Mouse (Mus musculus): ENCODE data around the gene Dock11.

The Dock11 gene

DNA sequence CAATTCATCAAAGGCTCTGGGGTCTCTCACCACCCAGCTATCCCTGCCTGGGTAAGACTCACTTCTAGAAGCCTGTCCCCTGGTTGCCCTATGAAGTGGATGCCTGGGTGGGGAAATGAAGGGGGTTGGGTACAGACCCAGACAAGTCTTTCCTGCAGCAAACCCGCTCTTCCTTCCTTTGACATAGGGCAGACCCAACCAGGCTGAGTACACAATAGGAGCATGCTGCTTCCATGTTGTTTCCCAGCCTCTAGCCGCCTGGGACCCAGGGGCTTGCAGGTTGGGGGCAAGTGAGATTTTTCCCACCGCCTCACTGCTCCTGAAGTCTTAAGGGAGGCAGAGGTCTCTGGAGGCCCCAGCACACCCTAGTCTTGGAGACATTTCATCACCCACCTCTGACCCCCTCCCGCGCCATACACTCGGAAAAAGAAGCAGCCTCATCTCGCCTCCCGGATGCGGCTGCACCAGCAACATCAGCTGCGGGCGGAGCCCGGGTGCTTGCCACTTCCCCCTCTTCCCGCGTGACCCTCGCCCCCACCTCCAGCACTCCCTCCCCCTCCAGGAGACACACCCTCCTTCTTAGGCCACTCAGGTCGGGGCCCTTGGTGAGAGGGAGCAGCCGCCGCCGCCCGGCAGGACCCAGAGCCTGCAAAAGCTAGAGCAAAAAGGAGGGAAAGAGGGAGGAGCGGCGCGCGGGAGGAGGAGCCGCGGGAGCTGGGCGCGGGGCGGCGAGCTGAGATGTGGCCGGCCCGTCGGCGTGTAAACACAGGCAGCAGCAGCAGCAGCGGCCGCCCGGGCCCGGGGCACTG, at the start of gene Dock11:
Gene Dock11 (plus strand): TSS at position 746 of the 809 bp plus-strand sequence.
- DNase-seq (ENCODE audit: low spot score in 2 of 2): peak; percentile 53 to 56

DNA sequence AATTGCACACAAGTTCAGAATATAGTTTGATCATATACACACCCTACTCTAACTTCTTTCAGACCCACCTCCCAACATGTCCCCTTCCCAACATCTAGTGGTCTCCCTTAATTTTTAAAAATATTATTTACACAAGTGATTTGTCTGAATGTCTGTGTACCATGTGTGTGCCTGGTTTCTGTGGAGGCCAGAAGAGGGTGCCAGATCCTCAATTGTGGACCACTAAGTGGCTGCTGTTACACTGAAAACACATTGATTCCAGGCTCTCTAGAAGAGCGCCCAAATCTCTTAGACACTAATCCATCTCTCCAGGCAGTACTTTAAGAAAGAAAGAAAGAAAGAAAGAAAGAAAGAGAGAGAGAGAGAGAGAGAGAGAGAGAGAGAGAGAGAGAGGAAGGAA, 8.9 kb upstream of the Dock11 start:
- DNase-seq (ENCODE audit: low spot score in 2 of 2): peak; percentile 22 to 34

DNA sequence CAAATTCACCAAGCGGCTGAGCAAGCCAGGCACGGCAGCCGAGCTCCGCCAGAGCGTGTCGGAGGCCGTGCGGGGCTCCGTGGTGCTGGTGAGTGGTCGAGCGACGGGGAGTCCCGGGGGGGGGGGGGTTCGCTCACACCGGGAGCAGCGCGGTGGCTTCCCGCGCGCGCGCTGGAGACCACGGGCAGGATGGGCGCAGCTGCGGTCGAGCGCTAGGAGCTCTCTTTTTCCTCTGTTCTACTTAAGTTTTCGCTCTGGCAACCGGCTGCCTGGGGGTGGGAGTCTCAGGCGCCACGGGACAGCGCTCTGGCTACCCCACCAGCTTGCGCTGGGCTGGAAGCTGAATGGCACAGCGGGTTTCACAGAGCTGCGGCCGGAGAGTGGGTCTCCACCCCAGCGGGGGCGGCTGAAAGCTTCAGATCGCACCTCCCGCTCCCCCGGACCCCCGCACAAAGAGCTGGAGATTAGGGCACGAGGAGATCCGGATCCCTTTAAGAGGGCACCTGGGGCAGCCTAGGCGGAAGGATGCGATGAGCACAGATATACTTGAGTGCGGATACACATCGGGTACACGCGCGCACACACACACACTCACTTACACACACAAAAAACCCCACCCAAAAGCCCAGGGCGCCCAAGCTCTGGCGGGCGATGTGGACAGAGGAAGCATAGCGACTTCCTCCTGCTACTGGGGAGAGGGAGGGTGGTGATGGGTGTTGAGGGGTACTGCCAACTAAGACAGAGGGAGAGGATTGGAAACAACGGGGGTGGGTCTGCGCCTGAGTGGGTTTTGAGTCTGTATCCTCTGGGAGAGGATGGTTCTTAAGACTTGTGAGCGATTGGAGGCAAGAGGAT, 540 bp downstream of the Dock11 start:
- peak; percentile 31 to 35 for DNase-seq (ENCODE audit: low spot score in 2 of 2)

DNA sequence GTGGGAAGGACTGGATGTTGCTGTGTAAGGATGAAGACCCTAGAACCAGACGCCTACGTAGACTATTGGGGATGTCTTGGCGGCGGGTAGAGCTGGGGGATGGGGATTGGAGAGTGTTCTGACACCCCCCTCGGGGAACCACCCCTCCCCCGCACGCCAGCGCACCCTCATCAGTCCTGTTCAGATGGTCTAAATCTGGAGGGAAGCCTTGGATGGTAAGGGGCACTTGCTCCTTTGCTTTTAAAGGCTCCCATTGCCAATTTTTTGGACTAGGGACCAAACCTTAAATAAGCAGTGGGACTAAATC, 1.1 kb downstream of the Dock11 start:
- peak; percentile 29 to 32 for DNase-seq (ENCODE audit: low spot score in 2 of 2)

DNA sequence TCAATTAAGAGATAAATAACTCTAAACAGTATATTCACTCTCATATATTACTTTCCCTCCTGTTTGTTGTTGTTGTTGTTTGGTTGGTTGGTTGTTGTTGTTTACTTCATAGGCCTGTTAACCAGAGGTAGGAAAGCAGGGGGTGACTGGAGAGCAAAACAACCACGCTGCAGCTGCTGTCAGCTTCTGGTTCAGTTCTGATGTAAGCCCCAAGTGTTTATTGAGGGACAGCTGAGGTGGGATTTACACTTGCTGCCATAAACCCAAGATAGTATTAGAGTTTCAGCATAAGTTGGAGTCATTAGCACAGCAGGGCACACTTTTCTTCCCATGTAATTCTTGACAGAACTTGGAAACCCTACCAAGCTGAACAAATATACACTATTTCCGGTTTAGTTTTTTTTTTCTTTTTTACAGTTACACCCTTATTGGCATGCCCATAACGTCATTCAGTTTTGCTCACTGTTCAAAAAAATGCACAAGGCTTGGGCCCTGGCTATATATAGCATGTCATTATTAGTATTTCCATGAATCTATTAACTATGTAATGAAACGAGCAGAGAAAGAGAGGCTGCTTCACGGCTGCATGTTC, 3.0 kb downstream of the Dock11 start:
- no peak for DNase-seq (ENCODE audit: low spot score in 2 of 2)

DNA sequence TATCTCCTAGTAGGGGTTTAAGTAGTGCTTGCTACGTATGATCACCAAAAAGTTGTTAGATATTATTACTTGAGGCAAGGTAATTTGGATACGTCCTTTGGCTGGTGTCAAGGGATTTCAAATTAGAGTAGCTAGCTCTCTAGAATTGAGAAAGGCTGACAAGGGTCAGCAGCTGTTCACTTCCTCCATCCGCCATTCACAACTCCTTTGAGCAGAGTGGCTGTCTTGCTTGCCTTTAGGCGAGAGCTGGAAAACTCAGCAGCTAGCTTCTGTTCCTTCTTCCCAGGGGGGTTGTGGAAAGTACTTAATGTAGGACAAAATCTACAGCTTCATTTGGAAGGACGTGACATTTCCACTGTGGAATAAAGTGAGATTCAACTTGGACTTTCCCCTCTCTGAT, 3.7 kb downstream of the Dock11 start:
- no peak for DNase-seq (ENCODE audit: low spot score in 2 of 2)

DNA sequence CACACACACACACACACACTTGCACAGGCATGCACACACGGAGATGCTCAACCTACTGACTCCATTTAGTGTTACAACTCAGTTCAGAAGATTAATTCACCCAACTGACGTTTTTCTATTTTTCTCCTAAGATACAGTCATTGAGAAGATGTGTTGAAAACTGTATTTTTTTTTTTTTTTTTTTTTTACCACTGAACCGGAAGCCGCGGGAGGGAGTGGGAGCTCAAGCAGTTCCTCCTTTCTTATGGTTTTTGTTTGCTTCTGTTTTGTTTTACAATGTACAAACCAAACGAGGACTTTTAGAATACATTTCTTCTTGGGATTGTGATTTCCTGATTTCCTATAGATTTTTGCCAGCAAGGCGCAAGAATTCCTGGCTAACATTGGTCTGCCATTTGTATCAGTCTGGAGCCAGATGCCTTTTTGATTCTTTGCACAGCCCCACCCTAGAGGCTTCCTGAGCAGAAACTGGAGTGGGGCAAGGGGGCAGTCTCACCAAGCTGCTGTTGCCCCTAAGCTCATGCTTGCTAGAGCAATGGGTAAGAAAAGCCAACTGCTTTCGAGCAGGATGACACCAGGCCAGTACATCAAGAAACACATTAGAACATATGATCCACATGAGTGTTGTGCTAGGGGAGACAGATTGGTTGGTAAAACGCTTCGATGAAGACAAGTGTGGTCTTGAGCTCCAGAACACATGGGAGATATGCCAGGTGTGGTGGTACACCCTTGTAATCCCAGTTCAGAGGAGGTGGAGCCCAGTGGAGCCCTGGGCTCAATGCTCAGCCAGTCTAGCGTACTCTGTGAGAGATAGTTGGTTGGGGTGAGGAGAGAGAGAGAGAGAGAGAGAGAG, 9.2 kb downstream of the Dock11 start:
- DNase-seq (ENCODE audit: low spot score in 2 of 2): no peak

DNA sequence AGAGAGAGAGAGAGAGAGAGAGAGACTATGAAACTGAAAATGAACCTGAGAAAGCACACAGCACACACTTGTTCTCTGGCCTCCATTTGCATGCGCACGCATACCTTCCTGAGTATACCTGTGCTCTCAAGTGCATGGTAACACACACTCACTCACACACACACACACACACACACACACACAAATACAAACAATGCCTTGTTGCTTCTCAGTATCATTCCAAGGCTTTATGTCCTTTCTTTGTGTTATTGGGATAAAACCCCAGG, 9.8 kb downstream of the Dock11 start:
- DNase-seq (ENCODE audit: low spot score in 2 of 2): no peak

DNA sequence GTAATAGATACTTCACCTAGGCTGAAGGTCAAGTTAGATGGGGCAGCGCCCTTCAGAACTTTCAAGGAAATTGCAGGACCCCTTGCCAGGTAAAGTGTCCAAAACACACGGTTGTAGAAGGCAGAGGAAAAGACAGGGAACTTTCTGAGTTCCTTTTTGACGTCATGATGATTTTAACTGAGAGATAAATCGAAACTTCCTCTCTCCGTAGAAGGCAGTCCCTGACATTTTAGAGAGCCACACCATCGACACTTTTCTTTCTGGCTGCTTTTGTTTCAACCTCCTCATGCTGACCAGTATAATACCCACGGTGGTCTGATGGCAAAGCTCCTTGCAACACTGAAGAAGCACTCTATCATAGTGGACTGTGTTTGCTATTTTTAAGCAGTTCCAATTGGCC, 15.7 kb downstream of the Dock11 start:
- no peak for DNase-seq (ENCODE audit: low spot score in 2 of 2)

DNA sequence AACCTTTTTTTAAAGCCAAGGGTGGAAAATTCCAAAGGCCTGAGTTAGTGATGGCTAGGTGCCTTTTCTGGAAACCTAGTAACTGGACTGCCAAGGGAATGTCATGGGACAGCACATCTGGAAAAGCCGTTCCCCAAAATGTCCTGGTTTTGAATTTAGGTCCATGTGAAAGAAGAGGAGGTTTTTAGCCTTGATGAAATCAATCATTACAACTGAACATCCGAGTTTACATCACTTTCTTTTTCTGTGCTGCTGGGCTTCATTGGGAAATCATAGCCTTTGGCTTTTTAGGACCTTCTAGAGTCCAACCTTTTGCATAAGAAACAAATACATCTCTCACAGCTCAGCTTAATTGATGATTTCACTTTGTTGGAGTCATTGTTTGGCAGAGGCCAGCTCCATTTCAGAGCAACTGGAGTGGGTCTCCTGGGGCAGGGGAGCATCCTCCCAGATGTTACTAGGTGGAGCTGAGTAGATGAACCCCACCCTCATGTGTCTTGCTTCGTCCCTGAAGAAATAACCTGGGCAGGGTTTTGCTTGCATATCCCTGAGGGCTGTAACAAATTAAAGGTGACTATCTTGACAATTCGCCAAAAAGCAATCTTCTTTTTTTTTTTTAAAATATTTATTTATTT, 18.2 kb downstream of the Dock11 start:
- no peak for DNase-seq (ENCODE audit: low spot score in 2 of 2)

DNA sequence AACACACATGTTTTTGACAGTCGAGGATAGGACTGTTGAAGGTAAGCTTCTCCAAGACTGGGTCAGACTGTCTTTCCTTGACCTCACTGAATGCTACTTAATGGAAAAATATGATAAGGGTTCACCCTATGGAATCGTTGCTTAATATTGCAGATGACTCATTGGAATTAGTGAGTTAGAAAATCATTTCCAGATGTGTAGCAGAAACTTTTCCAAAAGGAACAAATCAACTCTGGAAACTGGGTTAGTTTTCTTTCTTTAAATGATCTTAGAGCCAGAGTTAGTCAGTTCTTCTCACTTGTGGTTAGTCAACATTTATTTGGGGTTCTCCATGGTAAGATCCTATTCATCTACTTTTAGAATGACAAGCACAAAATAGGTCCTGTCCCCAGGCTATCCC, 30.9 kb downstream of the Dock11 start:
- no peak for DNase-seq (ENCODE audit: low spot score in 2 of 2)

DNA sequence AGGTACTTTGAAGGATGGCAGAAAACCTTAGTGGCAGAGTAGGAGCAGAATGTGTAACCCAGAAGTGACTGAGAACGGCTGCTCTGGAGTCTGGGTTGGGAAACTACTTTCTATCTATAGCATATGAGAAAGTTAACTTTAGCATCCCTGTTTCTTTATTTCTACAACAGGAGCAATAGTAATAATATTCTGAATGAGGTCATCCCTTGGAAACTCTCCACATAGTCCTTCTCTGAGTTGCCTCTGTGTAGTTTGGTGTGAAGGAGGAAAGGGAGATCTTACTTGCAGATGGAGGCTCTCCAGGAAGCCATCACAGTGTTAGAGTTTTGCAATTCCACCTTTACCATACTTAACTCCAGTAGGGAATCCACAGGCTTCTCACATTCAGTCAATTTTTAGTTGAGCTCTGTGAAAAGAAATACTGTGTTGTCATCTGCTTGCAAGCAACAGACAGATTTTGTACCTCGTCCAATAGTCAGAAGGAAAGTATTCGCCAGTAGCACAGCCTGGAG, 31.5 kb downstream of the Dock11 start:
- no peak for DNase-seq (ENCODE audit: low spot score in 2 of 2)

DNA sequence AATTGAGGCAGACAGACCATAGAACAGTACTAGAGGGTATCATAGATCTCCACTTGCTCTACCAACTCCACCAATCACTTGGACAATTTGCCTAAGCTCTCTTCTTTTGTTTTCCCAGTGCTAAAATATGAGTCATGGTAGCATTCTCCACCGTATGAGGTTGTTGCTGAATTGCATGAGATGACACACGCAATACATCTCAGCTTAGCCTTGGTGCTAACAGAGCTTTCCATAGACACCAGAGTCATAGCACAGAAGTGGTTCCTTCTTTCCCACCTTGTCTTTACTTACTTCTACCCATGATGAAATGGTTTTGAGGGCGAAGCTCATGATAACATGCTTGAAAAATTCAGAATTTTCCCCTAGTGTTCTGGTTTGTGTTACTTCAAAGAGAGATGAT, 33.3 kb downstream of the Dock11 start:
- no peak for DNase-seq (ENCODE audit: low spot score in 2 of 2)

DNA sequence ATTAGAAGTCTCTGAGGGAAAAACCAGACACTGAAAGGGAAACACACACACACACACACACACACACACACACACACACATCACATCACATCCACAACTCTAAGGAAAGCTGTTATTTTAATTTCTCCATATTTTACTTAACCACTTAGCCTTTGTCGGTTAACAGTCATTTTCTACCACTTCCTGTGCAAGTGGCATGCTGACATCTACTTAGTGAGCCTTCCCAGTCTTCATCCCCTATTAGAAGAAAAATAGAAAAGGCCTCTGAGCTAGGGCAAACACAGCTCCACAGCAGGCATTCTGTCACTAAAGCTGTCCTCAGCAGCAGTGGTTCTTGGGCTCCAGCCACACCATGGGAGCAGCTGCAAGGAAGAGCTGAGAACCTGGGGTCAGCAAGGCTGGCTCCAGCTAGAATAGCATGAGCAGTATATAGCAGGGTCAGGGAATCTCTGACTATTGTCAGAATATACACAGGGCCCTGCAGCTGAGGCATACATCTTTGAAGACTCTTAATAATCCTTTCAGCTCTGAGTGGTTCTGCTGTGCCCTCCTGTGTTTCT, 36.2 kb downstream of the Dock11 start:
- peak in 1 of 2 experiments; percentile 20 for DNase-seq (ENCODE audit: low spot score in 2 of 2)

DNA sequence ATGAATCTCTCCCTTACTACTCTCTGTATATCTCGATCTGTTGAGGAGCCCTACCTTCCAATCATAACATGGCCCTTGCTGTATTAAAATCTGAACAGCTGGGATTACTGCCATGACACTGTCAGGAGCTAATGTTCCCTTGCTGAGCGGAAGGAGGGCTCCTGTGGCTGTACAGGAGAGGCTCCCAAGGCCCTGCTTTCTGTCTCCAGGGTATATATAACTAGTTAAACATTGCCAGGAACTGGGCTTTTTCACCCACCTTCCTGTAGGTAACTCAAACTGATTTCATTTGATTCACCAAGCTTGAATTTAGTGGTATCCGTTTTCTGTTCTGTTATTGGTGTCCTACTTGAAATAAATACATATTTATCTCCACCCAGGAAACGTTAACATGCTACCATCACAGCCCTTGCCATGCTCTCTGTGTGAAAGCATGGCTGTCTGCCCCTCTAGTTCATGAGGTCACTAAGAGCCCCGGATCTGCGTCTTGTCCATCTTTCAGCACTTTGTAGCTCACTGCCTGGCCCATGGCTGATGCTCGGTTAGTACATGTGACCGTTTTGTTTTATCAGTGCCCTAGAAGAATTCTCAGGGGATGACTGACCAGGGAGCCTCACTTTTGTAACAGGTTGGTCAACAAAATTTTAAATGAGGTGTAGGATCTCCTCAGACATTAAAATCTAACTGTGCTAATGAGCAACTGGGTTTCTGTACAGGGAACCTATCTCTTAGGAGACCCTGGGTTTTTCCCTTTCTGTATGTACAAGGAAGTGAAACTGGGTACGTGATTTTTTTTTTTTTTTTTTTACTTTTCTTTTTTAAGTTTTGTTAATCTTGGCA, 41.7 kb downstream of the Dock11 start:
- DNase-seq (ENCODE audit: low spot score in 2 of 2): no peak

DNA sequence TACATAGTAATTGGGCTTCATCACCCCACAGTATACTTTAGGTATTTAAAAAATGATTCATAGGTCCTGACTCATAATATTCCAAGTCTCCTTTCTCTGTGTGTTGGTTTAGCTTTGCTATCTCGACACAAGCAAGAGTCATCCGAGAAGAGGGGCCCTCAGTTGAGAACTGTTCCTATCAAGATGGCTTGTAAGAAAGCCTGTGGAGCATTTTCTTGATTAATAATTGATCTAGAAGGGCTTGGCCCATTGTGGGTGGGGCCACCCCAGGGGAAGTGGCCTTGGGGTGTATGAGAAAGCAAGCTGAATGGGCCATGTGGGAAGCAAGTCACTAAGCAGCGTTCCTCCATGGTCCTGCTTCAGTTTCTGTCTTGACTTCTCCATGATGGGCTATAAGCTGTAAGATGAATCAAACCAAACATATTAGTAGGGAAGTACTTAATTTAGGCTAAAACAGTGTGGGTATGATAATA, 42.3 kb downstream of the Dock11 start:
- DNase-seq (ENCODE audit: low spot score in 2 of 2): no peak

DNA sequence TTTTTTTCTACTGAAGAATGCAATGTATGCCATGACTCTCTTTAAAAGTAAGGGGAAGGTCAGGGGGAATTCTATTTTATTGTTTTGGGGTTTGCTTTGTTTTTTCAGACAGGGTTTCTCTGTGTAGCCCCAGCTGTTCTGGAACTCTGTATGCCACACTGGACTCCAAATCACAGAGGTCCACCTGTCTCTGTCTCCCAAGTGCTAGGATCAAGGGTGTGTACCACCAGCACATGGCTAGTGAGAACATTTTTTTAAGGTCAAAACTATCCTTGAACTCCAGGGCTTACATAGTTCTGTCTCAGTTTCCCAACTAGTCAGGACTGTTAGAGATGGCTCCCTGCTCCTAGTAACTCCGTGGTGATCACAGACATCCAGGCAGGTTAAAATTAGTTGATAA, 43.3 kb downstream of the Dock11 start:
- DNase-seq (ENCODE audit: low spot score in 2 of 2): no peak

DNA sequence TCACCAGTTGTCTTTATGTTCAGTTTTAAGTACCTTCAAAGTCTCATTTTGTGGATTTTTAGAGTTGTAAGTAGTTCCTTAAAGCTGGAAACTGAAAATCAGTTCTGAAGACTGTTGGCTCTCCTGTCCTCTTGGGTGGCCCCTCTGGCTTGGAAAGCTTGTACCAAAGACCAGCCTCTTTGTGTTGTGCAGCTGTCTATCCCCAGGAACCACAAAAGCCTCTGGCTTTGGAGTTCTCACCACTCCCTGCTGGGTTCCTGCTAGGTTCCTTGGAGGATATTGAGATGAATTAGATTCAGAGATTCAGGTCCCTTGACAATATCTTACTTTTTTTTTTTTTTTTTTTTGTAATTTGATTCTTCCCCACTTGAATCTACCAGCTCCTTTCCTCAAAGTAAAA, 44.3 kb downstream of the Dock11 start:
- DNase-seq (ENCODE audit: low spot score in 2 of 2): no peak

DNA sequence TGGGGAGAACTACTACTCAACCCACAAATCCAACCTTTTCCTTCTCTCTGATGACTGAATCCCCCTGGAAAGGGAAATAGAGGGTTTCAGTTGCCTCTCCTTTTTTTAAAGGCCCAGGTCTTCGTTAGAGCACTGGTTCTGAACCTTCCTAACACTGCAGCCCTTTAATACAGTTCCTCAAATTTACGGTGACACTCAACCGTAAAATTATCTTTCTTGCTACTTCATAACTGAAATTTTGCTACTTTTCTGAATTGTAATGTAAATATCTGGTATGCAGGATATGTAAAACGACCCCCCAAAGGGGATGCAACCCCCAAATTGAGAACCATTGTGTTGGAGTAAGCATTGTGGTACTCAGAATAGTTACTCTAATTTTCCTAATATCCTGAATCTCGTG, 49.5 kb downstream of the Dock11 start:
- no peak for DNase-seq (ENCODE audit: low spot score in 2 of 2)

DNA sequence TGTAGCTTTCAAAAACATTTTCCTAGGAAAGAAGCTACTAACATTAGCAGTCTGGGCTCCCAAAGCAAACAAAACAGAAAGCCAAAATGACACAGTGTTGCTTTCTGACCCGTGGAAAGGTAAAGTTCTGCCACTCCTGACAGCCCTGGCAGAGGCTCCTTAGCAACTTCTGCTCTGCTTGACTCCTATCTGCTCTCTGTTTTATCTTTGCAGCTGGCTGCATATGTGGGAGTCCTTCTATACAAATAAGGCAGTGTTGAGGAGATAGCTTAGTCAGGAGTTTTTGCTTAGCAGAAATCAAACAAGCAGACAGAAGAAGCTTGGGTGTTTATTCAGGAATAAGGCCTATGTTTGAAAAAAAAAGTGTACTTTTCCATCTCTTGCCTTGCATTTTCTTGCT, 57.8 kb downstream of the Dock11 start:
- no peak for DNase-seq (ENCODE audit: low spot score in 2 of 2)
